Mouse (Mus musculus) embryonic facial prominence, embryonic 13.5 days (tissue): ENCODE measurements around the gene Syngr2. TPM values are rescaled to one million over a fixed set of nuclear protein-coding genes. Genes with fewer than 3 reads are reported as not detected.

Experiments used
- ATAC-seq: fragments of 200-750 bp; cut with Nextera tagmentation; 2 replicates; pipeline ENCODE4 v1.8.0; 2017; ENCODE audit warnings: low read depth; ENCODE audit not compliant: insufficient number of reproducible peaks, insufficient read depth, low FRiP score, low TSS enrichment
- H3K27ac ChIP-seq: fragments of 300-500 bp; sonication (generic); 2 replicates; pipeline ENCODE4 v1.5.1; 2015; ENCODE audit warnings: moderate library complexity, mild to moderate bottlenecking, inconsistent platforms
- H3K27me3 ChIP-seq: fragments of 300-500 bp; sonication (generic); 2 replicates; pipeline ENCODE4 v1.6.1; 2015; ENCODE audit warnings: mild to moderate bottlenecking, inconsistent platforms
- H3K36me3 ChIP-seq: fragments of 300-500 bp; sonication (generic); 2 replicates; pipeline ENCODE4 v1.6.1; 2015; ENCODE audit warnings: mild to moderate bottlenecking, inconsistent platforms
- H3K4me1 ChIP-seq: fragments of 300-500 bp; sonication (generic); 2 replicates; pipeline ENCODE4 v1.6.1; 2015; ENCODE audit warnings: inconsistent platforms
- H3K4me2 ChIP-seq: fragments of 300-500 bp; sonication (generic); 2 replicates; pipeline ENCODE4 v1.6.1; 2015; ENCODE audit warnings: moderate library complexity, mild to moderate bottlenecking, inconsistent platforms
- H3K4me3 ChIP-seq: fragments of 300-500 bp; sonication (generic); 2 replicates; pipeline ENCODE4 v1.5.1; 2015; ENCODE audit warnings: mild to moderate bottlenecking, inconsistent platforms
- H3K9ac ChIP-seq: fragments of 300-500 bp; sonication (generic); 2 replicates; pipeline ENCODE4 v1.6.1; 2015; ENCODE audit warnings: mild to moderate bottlenecking, inconsistent platforms
- H3K9me3 ChIP-seq: fragments of 300-500 bp; sonication (generic); 2 replicates; pipeline ENCODE4 v1.6.1; 2016; ENCODE audit warnings: inconsistent platforms
- WGBS: fragments of 180-500 bp; shearing (Covaris S2); methylation state at CpG from one replicate; pipeline ENCODE4 v1.1.7; 2015; ENCODE audit warnings: mixed read lengths; 5-methylcytosine and 5-hydroxymethylcytosine counted together
- polyA plus RNA-seq: library from polyadenylated mRNA; unstranded; fragments of >200 nt; fragmentation: Nextera tagmentation; extraction: Ambion mirVana; gene quantifications from 2 replicates; pipeline ENCODE4 v1.2.1, GENCODE M21; 2015

The Syngr2 gene
- polyA plus RNA-seq, 1 experiment from 2014 or later: 43.4 TPM

GRCm38 (mm10) chr11:117840910-117841309 is 31.4 kb downstream of the Syngr2 start:
- Histone ChIP-seq H3K27me3 (no peaks in the 10 kb centered on the region), H3K4me1 (peaks cover 13% of the 10 kb centered on the region), H3K27ac (no peak overlapping the region), H3K4me3 (no peak overlapping the region), H3K36me3 (no peaks in the 10 kb centered on the region), H3K9me3 (no peaks in the 10 kb centered on the region), H3K4me2 (no peak overlapping the region), H3K9ac (no peak overlapping the region)
- WGBS: 62% methylated on average over 1 of the region's 1 CpGs
- ATAC-seq: no peak

DNA sequence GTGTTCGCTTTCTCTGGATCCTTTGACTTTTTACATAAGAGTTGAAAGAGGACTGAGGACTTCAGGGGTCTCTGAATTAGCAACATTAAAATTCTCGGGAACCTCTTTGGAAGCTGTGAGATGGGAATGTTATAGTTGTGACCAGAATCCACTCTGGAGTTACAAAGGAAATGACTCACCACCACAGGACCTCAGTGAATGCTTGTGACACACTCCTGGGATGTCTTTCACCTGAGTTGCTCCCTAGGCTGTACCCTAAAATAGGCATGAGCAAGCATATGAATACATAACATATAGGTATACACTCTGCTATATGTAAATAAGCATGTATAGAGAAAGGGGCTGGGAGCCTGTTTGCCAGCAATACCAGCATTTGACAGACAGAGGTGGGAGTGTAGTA is 34.0 kb downstream of the Syngr2 start:
- H3K4me1 ChIP-seq: peaks cover 21% of the 10 kb centered on the region
- no peak overlapping the region for H3K27ac ChIP-seq
- WGBS: 91% methylated on average over 2 of the region's 2 CpGs
- no peak overlapping the region for H3K4me2 ChIP-seq
- ATAC-seq: no peak
- H3K36me3 ChIP-seq: no peaks in the 10 kb centered on the region
- H3K9ac ChIP-seq: no peak overlapping the region
- no peaks in the 10 kb centered on the region for H3K27me3 ChIP-seq
- H3K4me3 ChIP-seq: no peak overlapping the region
- H3K9me3 ChIP-seq: no peaks in the 10 kb centered on the region

DNA sequence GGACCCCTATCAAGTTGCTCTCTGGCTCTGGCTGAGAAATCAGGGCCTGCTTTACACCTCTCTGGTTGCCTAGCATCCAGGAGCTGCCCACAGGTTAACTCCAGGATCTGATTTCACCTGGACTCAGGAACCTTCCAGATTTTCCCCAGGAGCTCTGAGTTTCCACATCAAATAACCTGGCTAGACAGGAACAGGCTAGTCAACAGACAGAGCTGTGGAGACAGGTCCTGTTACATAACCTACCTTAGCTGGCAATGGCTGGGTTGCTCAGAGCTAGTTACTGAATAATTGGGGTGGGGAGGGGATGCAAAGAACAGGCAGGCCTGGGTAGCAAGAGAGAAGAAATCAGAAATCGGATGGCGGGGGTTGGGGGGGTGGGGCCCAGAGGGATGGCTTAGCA is 35.5 kb downstream of the Syngr2 start:
- peak overlapping the region; percentile 51; the same call in 1 of the 2 replicates for H3K9ac ChIP-seq
- peak overlapping the region; percentile 48; the same call in 1 of the 2 replicates for H3K27ac ChIP-seq
- no peaks in the 10 kb centered on the region for H3K27me3 ChIP-seq
- WGBS: 63% methylated on average over 2 of the region's 2 CpGs
- no peak overlapping the region for H3K4me2 ChIP-seq
- no peaks in the 10 kb centered on the region for H3K9me3 ChIP-seq
- no peak overlapping the region for H3K4me3 ChIP-seq
- H3K4me1 ChIP-seq: peaks cover 22% of the 10 kb centered on the region
- ATAC-seq: no peak
- no peaks in the 10 kb centered on the region for H3K36me3 ChIP-seq

DNA sequence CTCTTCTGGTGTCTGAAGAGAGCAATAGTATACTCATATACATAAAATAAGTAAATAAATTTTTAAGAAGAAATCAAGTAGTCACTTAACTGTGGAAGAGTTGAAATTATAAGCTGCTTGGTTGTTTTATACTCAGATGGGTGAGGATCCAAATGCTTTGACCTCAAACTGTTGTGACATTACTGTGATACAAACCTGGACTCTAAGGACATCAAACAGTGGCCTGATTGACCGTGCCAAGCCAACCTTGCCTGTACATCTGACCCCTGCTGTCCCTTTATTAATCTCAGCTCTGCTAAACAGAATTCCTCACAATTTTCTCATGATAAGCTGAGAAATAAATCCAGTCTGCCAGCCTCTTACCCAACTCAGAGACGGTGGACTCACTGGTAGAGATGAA is 36.2 kb downstream of the Syngr2 start:
- Histone ChIP-seq H3K9me3 (no peaks in the 10 kb centered on the region), H3K27me3 (no peaks in the 10 kb centered on the region), H3K9ac (no peak overlapping the region), H3K36me3 (no peaks in the 10 kb centered on the region), H3K4me3 (no peak overlapping the region), H3K4me1 (peaks cover 28% of the 10 kb centered on the region), H3K27ac (no peak overlapping the region), H3K4me2 (no peak overlapping the region)
- 83% methylated on average over 2 of the region's 2 CpGs for WGBS
- ATAC-seq: no peak

- Histone ChIP-seq H3K9ac (no peak overlapping the region), H3K4me1 (peaks cover 32% of the 10 kb centered on the region), H3K4me2 (no peak overlapping the region), H3K36me3 (no peaks in the 10 kb centered on the region), H3K27me3 (no peaks in the 10 kb centered on the region), H3K4me3 (no peak overlapping the region), H3K9me3 (no peaks in the 10 kb centered on the region), H3K27ac (no peak overlapping the region)
- 63% methylated on average over 5 of the region's 5 CpGs for WGBS
- no peak for ATAC-seq
Observed at GRCm38 (mm10) chr11:117846640-117847039, 37.2 kb downstream of the Syngr2 start.

GRCm38 (mm10) chr11:117847593-117848215 is 38.2 kb downstream of the Syngr2 start:
- ATAC-seq: no peak
- WGBS: 79% methylated on average over 7 of the region's 7 CpGs
- peaks cover 6% of the 10 kb centered on the region for H3K36me3 ChIP-seq
- H3K27ac ChIP-seq: peak overlapping the region; percentile 98
- H3K4me3 ChIP-seq: peak overlapping the region; percentile 69
- peak overlapping the region; percentile 88 for H3K4me2 ChIP-seq
- no peaks in the 10 kb centered on the region for H3K27me3 ChIP-seq
- H3K9me3 ChIP-seq: no peaks in the 10 kb centered on the region
- peaks cover 32% of the 10 kb centered on the region for H3K4me1 ChIP-seq
- peak overlapping the region; percentile 86 for H3K9ac ChIP-seq

GRCm38 (mm10) chr11:117848271-117848984 is 39.0 kb downstream of the Syngr2 start:
- 4% methylated on average over 19 of the region's 19 CpGs for WGBS
- Histone ChIP-seq H3K4me1 (peaks cover 32% of the 10 kb centered on the region), H3K27me3 (no peaks in the 10 kb centered on the region), H3K9ac (peak overlapping the region; percentile 86), H3K27ac (peak overlapping the region; percentile 98), H3K4me2 (peak overlapping the region; percentile 88), H3K36me3 (peaks cover 14% of the 10 kb centered on the region), H3K4me3 (peak overlapping the region; percentile 69), H3K9me3 (no peaks in the 10 kb centered on the region)
- ATAC-seq: peak; percentile 69

- Histone ChIP-seq H3K36me3 (peaks cover 21% of the 10 kb centered on the region), H3K9ac (peak within 1 kb of the TSS; percentile 86), H3K4me2 (peak within 1 kb of the TSS; percentile 88), H3K4me3 (peak within 1 kb of the TSS; percentile 69), H3K9me3 (no peaks in the 10 kb centered on the region), H3K27ac (peak within 1 kb of the TSS; percentile 98), H3K4me1 (peaks cover 32% of the 10 kb centered on the region), H3K27me3 (no peaks in the 10 kb centered on the region)
- WGBS: under 1% methylated on average over 48 of the region's 51 CpGs
- peak; percentile 85 for ATAC-seq
Observed at GRCm38 (mm10) chr11:117848985-117849671, 39.7 kb downstream of the Syngr2 start, which contains the start of gene Birc5. TSS of gene Birc5 (plus strand) at chr11:117849251.

DNA sequence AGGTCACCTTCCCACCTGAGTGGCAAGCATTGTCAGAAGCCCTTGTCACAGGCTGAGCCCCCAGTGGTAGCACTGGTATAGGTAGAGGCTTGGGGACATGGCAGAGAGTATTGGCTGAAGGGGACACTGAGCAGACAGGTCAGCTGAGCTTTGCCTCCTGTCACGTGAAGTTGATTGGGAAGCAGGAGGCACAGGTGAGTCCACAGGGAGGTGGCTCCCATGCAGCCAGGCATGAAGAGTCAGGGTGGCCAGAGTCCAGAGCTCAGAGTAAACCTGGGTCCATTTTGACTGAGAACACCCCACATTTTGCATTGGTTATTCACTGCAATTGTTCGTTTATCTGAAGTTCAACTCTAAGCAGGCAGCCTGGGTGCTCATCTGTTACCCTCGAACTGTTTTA is 43.4 kb downstream of the Syngr2 start:
- peaks cover 56% of the 10 kb centered on the region for H3K36me3 ChIP-seq
- H3K9me3 ChIP-seq: no peaks in the 10 kb centered on the region
- H3K4me1 ChIP-seq: peaks cover 26% of the 10 kb centered on the region
- H3K4me2 ChIP-seq: no peak overlapping the region
- H3K27me3 ChIP-seq: no peaks in the 10 kb centered on the region
- H3K27ac ChIP-seq: no peak overlapping the region
- H3K9ac ChIP-seq: no peak overlapping the region
- ATAC-seq: no peak
- no peak overlapping the region for H3K4me3 ChIP-seq
- WGBS: 90% methylated on average over 3 of the region's 3 CpGs

DNA sequence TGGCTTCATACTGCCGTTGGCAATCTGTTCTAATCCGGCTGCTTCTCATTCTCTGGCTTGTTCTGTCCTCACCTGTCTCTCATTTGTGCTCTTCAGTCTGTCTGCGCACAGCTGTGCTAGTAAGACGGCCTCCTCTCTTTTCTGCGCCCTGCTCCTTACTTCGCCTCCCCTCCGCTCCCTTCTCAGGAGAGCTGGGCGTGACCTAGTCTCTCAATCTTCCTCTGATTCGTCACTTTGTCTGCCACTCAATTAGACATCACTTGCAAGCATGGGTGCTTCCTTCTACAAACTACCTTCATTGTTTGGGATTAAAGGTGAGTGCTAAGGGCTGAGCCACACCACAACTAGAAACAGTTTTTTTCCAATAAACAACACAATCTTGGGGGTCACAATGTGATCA is 44.8 kb downstream of the Syngr2 start:
- Histone ChIP-seq H3K4me1 (peaks cover 28% of the 10 kb centered on the region), H3K27me3 (peaks cover 8% of the 10 kb centered on the region; the same call in 1 of the 2 replicates), H3K9ac (no peak overlapping the region), H3K9me3 (no peaks in the 10 kb centered on the region), H3K4me3 (no peak overlapping the region), H3K27ac (no peak overlapping the region), H3K36me3 (peaks cover 56% of the 10 kb centered on the region), H3K4me2 (no peak overlapping the region)
- ATAC-seq: no peak
- WGBS: 80% methylated on average over 9 of the region's 9 CpGs

DNA sequence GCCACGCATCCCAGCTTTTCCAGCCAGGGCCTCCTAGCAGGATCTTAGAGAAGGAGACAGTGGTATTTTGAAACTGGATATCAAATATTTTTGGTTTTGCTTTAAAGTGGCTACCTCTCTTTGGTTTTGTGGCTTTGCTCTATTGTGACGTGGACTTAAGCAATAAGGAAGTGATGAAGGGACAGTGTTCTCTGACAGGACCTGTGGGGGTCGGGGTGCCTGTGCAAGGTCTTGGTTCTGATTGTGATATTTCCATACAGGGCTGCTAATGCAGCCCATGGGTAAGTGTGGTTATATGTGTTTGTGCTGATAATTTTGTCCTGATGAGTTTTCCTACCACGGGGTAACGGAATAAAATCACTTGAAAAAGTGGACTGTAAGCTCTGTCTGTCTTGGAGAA is 45.9 kb downstream of the Syngr2 start:
- Histone ChIP-seq H3K9ac (no peak overlapping the region), H3K4me1 (peaks cover 28% of the 10 kb centered on the region), H3K36me3 (peaks cover 56% of the 10 kb centered on the region), H3K9me3 (no peaks in the 10 kb centered on the region), H3K4me2 (no peak overlapping the region), H3K27me3 (peaks cover 20% of the 10 kb centered on the region), H3K27ac (no peak overlapping the region), H3K4me3 (no peak overlapping the region)
- WGBS: 89% methylated on average over 5 of the region's 5 CpGs
- ATAC-seq: no peak
